Mouse (Mus musculus) B cell, adult (primary cell): ENCODE measurements around the gene 1700037H04Rik. TPM values are rescaled to one million over a fixed set of nuclear protein-coding genes. Genes with fewer than 3 reads are reported as not detected.

Experiments
- total RNA-seq: library from RNA; stranded (reverse); gene quantifications from 4 replicates; pipeline ENCODE4 v1.2.4, GENCODE M21; 2023; ENCODE audit not compliant: inconsistent age

Gene 1700037H04Rik
- 18.1 to 21.6 TPM (median 18.9 TPM) in 4 replicates for total RNA-seq

GRCm38 (mm10) chr2:131159938-131160581 is at the start of gene 1700037H04Rik:
Gene 1700037H04Rik, minus strand, starts transcription at chr2:131160081.

GRCm38 (mm10) chr2:131206778-131207177 is 46.9 kb upstream of the 1700037H04Rik start, which contains the start of gene Ap5s1:
Gene Ap5s1, plus strand, starts transcription at chr2:131207078.

GRCm38 (mm10) chr2:131186771-131187601 is 27.1 kb upstream of the 1700037H04Rik start, which contains the start of the genes Cdc25b and Spef1:
Gene Cdc25b, plus strand, starts transcription at chr2:131186949.
Gene Spef1, minus strand, starts transcription at chr2:131187282.

GRCm38 (mm10) chr2:131179990-131180587 is 20.2 kb upstream of the 1700037H04Rik start, which contains the start of gene Cenpb:
Gene Cenpb, minus strand, starts transcription at chr2:131180067.

GRCm38 (mm10) chr2:131132930-131133547 is 26.8 kb downstream of the 1700037H04Rik start, which contains the start of gene Gm11037:
Gene Gm11037, plus strand, starts transcription at chr2:131133497.

GRCm38 (mm10) chr2:131127161-131127730 is 32.6 kb downstream of the 1700037H04Rik start, which contains the start of gene Hspa12b:
Gene Hspa12b, plus strand, starts transcription at chr2:131127280.

Other genes with a start within 250 kb of the 1700037H04Rik start
- gene Gfra4, start 117.0 kb downstream of the 1700037H04Rik start, total RNA-seq: not detected in 4 replicates
- not detected in 4 replicates for gene Adam33, start 96.3 kb downstream of the 1700037H04Rik start, total RNA-seq
- gene Siglec1, start 73.3 kb downstream of the 1700037H04Rik start, total RNA-seq: 0.15 to 0.36 TPM (median 0.16 TPM) in 3 of 4 replicates, not detected in the other
- gene Hspa12b, start 32.8 kb downstream of the 1700037H04Rik start, total RNA-seq: not detected in 4 replicates
- gene Gm11037, start 26.6 kb downstream of the 1700037H04Rik start, total RNA-seq: not detected in 4 replicates
- gene Cenpb, start 20.0 kb upstream of the 1700037H04Rik start, total RNA-seq: 24.0 to 27.5 TPM (median 24.7 TPM) in 4 replicates
- gene Cdc25b, start 26.9 kb upstream of the 1700037H04Rik start, total RNA-seq: 66.8 to 78.1 TPM (median 71.4 TPM) in 4 replicates
- gene Spef1, start 27.2 kb upstream of the 1700037H04Rik start, total RNA-seq: 1.1 to 2.5 TPM (median 1.9 TPM) in 4 replicates
- gene Ap5s1, start 47.0 kb upstream of the 1700037H04Rik start, total RNA-seq: 7.9 to 13.7 TPM (median 12.6 TPM) in 4 replicates
- 21.1 to 30.6 TPM (median 27.0 TPM) in 4 replicates for gene Mavs, start 74.0 kb upstream of the 1700037H04Rik start, total RNA-seq
- gene Pank2, start 102.4 kb upstream of the 1700037H04Rik start, total RNA-seq: 53.0 to 61.6 TPM (median 55.0 TPM) in 4 replicates
- gene Rnf24, start 192.8 kb upstream of the 1700037H04Rik start, total RNA-seq: 3.8 to 5.0 TPM (median 4.6 TPM) in 4 replicates